Mouse (Mus musculus): ENCODE data around the gene Cemip2.

The Cemip2 gene

GRCm38 (mm10) chr19:21778147-21778917, at the start of gene Cemip2:
Cemip2 (plus strand) TSS chr19:21778342.
- DNase-seq: peak; percentile 98

DNA sequence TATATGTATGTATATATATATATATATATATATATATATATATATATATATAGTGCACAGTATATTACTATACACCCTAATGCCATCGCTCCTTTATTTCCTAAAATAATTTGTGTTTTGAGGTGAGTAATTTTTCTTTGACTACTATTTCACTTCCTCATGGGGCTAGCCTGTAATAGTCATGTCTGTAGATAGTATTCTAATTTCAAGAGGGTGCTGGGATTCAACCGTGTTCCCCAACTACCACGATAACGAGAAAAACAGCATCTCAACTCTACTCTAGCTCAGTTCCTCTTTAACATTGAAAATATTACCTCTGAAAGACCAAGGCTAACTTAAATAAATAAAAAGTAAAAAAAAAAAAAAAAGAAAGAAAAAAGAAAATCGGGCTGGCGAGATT, 49.8 kb upstream of the Cemip2 start:
- DNase-seq: no peak

DNA sequence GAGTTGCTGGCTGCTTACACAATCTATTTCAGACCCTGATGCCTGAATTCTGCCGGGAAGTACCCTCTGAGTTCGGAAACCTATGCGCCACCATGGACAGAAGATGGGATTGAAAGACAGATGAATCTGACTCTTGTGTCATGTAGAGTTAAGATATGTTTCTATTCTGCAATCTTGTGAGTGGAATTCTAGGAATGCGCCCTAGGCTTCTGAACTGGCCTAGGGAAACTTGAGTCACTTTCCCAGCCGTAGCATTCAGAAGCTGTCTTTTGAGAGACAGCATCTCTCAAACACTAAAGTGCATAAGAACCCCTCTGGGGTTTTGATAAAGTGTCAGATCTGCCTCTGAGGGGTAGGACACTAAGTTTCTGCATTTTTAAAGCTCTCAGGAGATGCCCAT, 46.3 kb upstream of the Cemip2 start:
- DNase-seq: no peak

GRCm38 (mm10) chr19:21733176-21733575, 45.0 kb upstream of the Cemip2 start:
- DNase-seq: no peak

- DNase-seq: peak; percentile 68
Measured at GRCm38 (mm10) chr19:21734112-21734511, 44.0 kb upstream of the Cemip2 start.

DNA sequence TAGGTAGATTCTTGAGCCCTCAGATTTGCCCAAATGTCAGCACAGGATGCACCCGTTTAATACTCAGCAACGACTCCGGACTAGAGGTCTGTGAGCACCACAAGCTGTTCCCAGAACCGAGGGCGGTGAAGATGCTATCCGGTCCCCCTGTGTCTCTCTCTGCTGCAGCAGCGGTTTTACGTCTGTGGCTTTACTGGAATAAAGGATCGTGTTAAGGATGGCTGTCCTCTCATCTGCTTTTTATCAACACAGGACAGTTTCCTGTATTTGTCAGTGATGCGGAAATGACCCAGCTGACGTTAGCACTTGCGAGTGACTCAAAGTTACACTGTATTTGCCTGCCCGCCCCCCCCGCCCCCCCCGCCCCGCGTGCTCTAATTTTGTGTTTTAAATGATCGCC, 40.7 kb upstream of the Cemip2 start:
- DNase-seq: peak; percentile 44

DNA sequence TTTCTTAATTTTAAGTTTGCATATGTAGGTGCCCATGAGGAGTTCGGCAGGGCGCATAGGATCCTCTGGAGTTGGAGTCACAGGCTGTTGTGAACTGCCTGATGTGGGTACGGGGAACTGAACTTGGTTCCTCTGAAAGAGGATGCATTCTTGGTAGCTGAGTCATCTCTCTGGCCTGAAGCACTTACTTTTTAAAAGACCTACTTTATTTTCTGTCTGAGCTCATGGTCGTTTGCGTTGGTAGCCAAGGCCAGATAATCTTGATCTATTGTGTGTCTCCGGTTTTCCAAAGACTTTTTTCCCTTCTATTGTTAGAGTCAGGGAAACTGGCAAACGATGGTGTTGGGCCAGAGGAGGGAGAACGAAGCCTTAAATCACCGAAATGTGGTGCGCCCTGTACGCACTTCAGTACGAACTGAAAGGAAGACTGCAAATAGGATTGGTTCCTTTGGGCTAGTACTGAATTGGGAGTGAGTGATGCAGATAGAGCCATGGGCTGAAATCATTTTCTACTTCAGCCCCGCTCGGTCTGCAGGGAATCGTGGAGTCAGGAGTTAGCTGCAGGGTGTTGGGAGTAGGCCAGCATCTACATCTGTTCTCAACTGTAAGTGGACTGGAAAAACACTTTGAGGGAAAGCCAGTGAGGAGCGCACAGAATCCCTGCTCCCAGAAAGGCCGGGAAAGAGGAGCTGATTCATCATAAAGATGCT, 40.1 kb upstream of the Cemip2 start:
- peak; percentile 31 for DNase-seq

DNA sequence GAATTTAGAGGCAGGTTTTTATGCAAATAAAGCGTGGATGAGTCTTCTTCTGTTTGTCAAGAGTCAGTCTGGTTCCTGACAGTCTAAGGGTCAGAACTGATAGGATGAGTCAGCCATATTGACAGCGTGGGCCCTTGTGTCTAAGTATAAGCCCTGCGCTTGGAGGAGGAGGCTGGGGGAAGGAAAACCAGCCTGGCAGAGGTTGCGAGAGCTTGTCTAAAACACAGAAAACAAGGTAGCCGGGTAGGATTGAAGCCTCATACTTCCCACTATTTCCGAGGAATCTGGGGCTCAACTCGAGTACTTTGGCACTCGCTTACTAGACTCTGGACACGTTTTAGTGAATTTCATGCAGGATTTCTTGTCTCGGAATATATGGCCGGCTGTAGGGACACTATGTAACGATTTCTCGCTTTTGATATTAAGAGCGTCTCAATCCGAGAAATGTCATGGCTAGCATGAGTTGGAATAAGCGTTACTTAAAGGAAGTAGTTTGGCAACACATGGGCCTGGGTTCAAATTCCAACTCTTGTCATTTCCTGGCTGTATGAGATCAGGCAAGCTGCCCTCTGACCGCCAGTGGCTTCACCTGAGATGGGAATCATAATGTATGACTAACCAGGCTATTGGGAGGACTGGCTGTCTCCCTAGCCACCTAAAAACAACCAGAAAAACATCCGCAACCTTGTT, 39.4 kb upstream of the Cemip2 start:
- no peak for DNase-seq

DNA sequence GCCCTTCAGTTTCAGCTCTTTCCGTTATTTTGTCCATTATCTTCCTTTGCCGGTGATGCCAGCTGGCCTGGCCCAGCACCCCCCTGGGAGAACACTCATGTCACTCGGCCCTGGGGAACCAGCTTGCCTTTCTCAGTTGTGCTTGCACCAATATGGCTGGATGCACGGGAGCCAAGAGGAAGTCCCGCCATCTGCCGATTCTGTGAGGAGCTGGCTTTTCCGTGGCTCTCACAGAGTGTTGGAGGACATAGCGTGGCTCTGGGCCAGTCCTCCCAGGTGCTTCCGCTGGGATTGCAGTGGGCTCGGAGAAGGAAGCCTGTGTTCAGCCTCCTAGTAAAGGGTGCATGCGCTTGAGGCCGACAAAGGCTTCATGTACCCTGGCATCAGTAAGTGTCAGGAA, 36.0 kb upstream of the Cemip2 start:
- DNase-seq: no peak

- no peak for DNase-seq
Measured at GRCm38 (mm10) chr19:21745586-21745985, 32.6 kb upstream of the Cemip2 start.

DNA sequence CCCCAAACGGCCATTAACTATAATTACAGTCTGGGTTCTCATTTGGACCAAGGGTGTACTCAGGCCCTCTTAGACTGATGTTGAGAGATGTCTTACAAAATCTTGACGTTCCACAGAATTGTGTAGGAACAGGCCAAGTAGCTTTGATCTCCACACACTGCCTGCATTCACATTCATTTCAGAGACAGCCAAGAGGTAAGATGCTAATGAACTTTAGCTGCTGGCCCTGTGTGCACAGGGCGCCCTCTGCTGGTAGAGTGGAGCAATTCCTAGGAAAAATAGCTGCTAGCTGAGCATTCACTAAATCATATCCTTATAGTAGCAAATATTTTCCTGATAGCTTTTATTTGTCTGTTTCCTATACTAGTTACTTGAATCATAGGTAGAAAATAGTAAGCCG, 30.8 kb upstream of the Cemip2 start:
- DNase-seq: peak; percentile 77

- no peak for DNase-seq
Measured at GRCm38 (mm10) chr19:21750154-21750553, 28.0 kb upstream of the Cemip2 start.

DNA sequence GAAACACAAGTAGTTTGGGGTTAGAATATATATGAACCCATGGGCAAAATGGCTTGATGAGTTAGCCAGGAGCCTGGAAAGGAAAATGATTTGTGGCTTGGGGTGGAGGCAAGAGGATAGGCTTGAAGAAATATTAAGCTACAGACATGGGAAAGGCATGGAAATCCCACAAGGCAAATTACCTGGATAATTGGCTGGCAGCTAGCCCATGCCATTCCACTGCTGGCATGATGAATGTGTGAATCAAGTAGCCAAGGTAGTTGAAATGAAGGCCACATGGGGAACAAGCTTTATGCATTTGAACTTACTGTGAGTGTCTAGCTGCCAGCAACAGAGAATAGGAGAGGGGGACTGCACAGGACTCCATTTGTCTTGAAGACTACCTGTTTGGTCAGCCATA, 16.5 kb upstream of the Cemip2 start:
- no peak for DNase-seq

DNA sequence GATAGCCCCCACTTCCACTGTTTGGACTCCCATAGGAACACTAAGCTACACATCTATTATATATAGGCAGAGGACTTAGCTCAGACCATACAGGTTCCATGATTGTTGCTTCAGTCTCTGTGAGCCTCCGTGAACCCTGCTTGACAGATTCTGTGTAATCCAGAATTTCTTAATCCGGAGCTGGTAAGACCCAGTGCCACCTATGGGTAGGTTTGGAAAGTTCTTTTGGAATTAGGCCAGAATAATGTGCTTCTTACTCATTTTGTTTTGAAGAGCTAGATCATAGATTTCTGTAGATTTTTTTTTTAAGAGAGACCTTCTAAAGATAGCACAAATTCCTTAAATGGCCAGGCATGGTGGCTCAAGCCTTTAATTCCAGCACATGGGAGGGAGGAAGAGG, 14.1 kb upstream of the Cemip2 start:
- DNase-seq: no peak

GRCm38 (mm10) chr19:21764738-21765137, 13.4 kb upstream of the Cemip2 start:
- no peak for DNase-seq

DNA sequence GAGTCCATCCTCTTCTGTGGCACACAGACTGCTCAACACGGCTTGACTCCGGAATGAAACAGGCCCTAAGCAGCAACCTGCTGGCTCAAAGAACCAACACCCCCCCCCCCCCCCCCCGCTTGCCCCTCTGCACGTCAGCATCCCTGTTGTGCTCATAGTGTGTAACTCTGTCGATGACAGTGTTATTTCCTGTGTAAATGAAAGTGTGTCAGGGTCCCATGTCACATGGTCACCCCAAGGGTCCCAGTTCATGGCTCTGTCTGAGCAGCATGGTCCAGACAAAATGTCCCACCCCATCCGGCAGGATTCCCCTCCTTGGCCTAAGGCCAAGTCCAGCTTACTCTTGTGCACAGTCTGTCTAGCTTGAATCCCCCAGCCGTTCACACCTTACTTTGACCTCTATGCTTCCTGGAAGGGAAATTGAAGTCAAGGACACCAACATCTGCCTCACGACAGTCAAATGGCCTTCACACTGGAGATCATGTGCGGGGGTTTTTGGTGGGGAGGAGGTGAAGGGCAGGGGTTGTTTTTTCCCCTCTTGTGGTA, 10.6 kb upstream of the Cemip2 start:
- DNase-seq: no peak

GRCm38 (mm10) chr19:21769796-21770195, 8.3 kb upstream of the Cemip2 start:
- no peak for DNase-seq

DNA sequence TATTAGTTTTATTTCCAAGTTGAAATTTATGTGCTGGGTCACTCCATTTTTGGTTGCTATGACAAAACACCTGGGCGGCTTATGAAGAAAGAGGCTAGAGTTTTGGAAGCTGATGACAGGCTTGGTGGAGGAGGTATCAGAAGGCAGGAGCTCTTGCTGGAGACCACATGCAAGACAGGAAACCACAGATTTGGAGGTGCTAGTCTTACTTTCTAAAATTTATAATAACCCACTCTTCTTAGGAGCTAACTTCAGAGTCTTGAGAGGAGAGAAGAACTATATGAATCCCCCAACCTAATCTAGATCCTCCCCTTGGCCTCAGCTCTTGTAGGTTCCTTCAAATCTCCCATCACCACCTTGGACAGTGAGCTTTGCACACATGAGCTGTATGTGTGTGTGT, 6.6 kb upstream of the Cemip2 start:
- DNase-seq: no peak

DNA sequence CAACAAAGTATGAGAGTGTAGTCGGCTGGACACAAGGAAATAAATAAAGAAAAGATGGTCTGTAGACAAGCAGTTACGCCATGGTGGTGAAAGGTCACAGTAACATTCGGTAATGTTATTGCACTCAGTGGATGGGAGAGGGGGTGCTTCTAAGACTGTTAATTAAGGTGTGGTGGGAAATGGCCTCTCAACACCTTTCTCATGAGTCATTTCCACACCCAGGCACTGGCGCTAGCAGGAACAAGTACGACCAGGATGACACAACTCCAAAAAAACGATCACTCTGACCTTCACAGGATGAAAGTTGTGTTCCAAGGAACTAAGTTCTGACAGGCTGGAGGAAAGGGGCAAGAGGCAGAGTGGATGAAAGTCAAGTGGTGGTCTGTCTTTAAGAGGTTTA, 4.5 kb upstream of the Cemip2 start:
- DNase-seq: no peak

DNA sequence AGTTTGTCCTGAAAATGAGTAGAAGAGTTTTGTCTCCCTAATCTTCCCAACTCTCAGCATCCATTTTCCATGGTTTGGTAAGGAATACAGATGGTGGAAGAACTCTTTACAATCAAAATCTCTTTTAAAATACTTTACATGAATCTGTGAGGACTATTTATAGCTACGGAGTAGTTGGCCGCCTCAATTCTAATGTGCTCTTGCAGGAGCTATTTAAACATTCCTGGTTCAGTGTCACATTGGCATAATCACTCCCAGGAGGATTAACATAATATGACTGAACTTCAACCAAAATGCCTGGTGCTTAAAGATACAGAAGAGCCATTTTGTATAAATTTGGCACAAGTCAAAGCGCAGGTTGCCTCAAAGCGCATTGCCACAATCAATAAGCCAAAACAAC, 2.5 kb upstream of the Cemip2 start:
- no peak for DNase-seq

GRCm38 (mm10) chr19:21776671-21777070, 1.5 kb upstream of the Cemip2 start:
- DNase-seq: no peak

GRCm38 (mm10) chr19:21777171-21777731, 891 bp upstream of the Cemip2 start:
- peak; percentile 54 for DNase-seq

GRCm38 (mm10) chr19:21779106-21779505, 964 bp downstream of the Cemip2 start:
- no peak for DNase-seq
